Mouse (Mus musculus): ENCODE measurements around the gene Nipa1.

- TF ChIP-seq CTCF (IDR thresholded peaks at IDR 0.05; ENCODE audit: low read depth) (no peak), EP300 (optimal IDR thresholded peaks at IDR 0.05) (no peak)
Observed at GRCm38 (mm10) chr7:55966866-55967460, 52.8 kb downstream of the Nipa1 start.

Data from stomach, postnatal 0 days (tissue).